Mouse (Mus musculus) megakaryocyte, embryonic 14.5 days (primary cell): ENCODE results near the gene Actr1b.

Experiments
- FLI1 ChIP-seq: IDR thresholded peaks from 2 replicates; pipeline ENCODE4 v1.6.1; 2012; ENCODE audit warnings: low read length, inconsistent platforms, mixed read lengths
- GATA1 ChIP-seq: IDR thresholded peaks from 3 replicates; pipeline ENCODE4 v1.6.1; 2012; ENCODE audit warnings: mixed read lengths, low read length, inconsistent platforms, borderline replicate concordance

- TF ChIP-seq GATA1, result no peak
- TF ChIP-seq FLI1, result no peak
These were observed 59.2 kb downstream of the Actr1b start for GRCm38 (mm10) chr1:36655039-36655438.
